ENCODE assay signal across 19 mouse cellular contexts in the genomic region with DNA sequence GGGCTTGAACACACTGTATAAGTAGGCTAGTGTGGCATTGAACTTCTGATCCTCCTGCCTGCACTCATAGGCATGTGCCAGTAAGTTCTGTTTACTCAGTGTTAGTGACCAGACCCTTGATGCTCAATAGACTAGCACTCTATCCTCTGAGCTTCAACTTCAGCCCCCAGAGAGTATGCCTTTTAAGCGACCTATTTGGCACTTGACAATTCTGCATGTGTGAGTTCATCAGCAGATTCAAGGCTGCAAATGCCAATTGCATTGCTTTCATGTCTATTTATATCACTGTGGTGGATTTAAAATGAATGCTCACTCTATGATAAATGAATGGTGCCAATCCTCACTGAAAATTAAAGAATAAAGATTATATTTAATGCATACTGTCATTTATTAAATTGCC. TPM values are rescaled to one million over a fixed set of nuclear protein-coding genes. Genes with fewer than 3 reads are reported as not detected.
"Had no signal": no experiment of that assay in that cellular context is flagged by ENCODE, and none has a peak within 500 bp of the region (broad histone marks: within the 10 kb centered on the region; RNA-seq: fewer than 3 reads in every experiment).

No protein-coding gene starts in this region.

- H3K9me3 ChIP-seq: limb, embryonic 10.5 days; limb, embryonic 13.5 days; liver, embryonic 12.5 days; liver, embryonic 15.5 days; lung, embryonic 15.5 days had no signal

- H3K36me3 ChIP-seq: limb, embryonic 10.5 days; limb, embryonic 13.5 days; liver, embryonic 12.5 days; liver, embryonic 15.5 days; lung, embryonic 15.5 days had no signal

- H3K4me1 ChIP-seq: limb, embryonic 10.5 days; limb, embryonic 13.5 days; lung, embryonic 15.5 days had no signal

- H3K27me3 ChIP-seq: limb, embryonic 13.5 days; liver, embryonic 12.5 days; liver, embryonic 15.5 days; lung, embryonic 15.5 days had no signal

- H3K4me3 ChIP-seq: layer of hippocampus, adult 2 months; limb, embryonic 10.5 days; limb, embryonic 13.5 days; liver, embryonic 12.5 days; liver, embryonic 15.5 days; lung, embryonic 15.5 days had no signal

- H3K9ac ChIP-seq: limb, embryonic 13.5 days; liver, embryonic 12.5 days; liver, embryonic 15.5 days; lung, embryonic 15.5 days had no signal

- ATAC-seq: liver, embryonic 12.5 days had no signal

- DNase-seq: kidney, postnatal 25 days; layer of hippocampus, adult 9-11 months; liver; lung, adult 18-20 months; lung, postnatal 14 days; lung, postnatal 4 days; midbrain, embryonic 14.5 days; thymus, adult 18-20 months; thymus, postnatal 4 days had no signal

- H3K27ac ChIP-seq: kidney, postnatal 0 days; layer of hippocampus, adult 2 months; limb, embryonic 10.5 days; limb, embryonic 13.5 days; liver, embryonic 12.5 days; liver, embryonic 15.5 days; lung, embryonic 15.5 days had no signal

- H3K4me2 ChIP-seq: limb, embryonic 13.5 days; liver, embryonic 12.5 days; liver, embryonic 15.5 days; lung, embryonic 15.5 days; midbrain, embryonic 11.5 days had no signal

RNA-seq across cellular contexts. Expression of gene Tubb2b, which starts 24.9 kb away (rescaled TPM):
- total RNA-seq: megakaryocyte progenitor cell, adult 5-6 weeks; megakaryocyte-erythroid progenitor cell, adult 5-6 weeks had no signal
